Comparison of ENCODE assay signal across 23 mouse cellular contexts in genomic region chr3:58520286-58520685, GRCm38 (mm10). TPM values are rescaled to one million over a fixed set of nuclear protein-coding genes. Genes with fewer than 3 reads are reported as not detected.
DNase-seq lines count a peak whose midpoint lies in the region; ATAC-seq and TF ChIP-seq lines count a peak whose summit lies in the region.
"Had no signal": no experiment of that assay in that cellular context is flagged by ENCODE, and none has a peak within 500 bp of the region (broad histone marks: within the 10 kb centered on the region; RNA-seq: fewer than 3 reads in every experiment).

No protein-coding gene starts in this region.

- H3K4me1 ChIP-seq in liver, embryonic 16.5 days (ENCODE audit: control insufficient read depth, low read depth, low read length) = peaks cover 5% of the 10 kb centered on the region
- peaks cover 21% of the 10 kb centered on the region for H3K4me1 ChIP-seq in liver, embryonic 12.5 days
- H3K4me1 ChIP-seq in bone marrow, adult 2 months (ENCODE audit: control insufficient read depth, insufficient read depth, low read length) = peaks cover 7% of the 10 kb centered on the region
- H3K4me1 ChIP-seq in hindbrain, embryonic 13.5 days (replicated peaks) = peaks cover 14% of the 10 kb centered on the region

- no peak overlapping the region for H3K9ac ChIP-seq in liver, embryonic 16.5 days (ENCODE audit: low read depth, low read length)
- H3K9ac ChIP-seq in liver, embryonic 12.5 days = no peak overlapping the region
- no peak overlapping the region for H3K9ac ChIP-seq in hindbrain, embryonic 13.5 days
- H3K9ac ChIP-seq: forebrain, embryonic 12.5 days; liver, embryonic 14.5 days had no signal

- no peak overlapping the region for H3K27ac ChIP-seq in liver, embryonic 16.5 days (ENCODE audit: low read length)
- H3K27ac ChIP-seq in liver, embryonic 12.5 days = no peak overlapping the region
- H3K27ac ChIP-seq in bone marrow, adult 2 months (ENCODE audit: control insufficient read depth, insufficient read depth, low read depth, low read length, poor library complexity) = 0 out of 2 replicates have a peak overlapping the region, but pooled peaks have one; percentile 41
- no peak overlapping the region for H3K27ac ChIP-seq in hindbrain, embryonic 13.5 days
- H3K27ac ChIP-seq: forebrain, embryonic 12.5 days; heart, adult 2 months; hindbrain, embryonic 10.5 days; limb, embryonic 10.5 days; liver, embryonic 14.5 days had no signal

- H3K27me3 ChIP-seq in liver, embryonic 16.5 days (ENCODE audit: control insufficient read depth, insufficient read depth, low read depth, low read length) = no peaks in the 10 kb centered on the region
- no peaks in the 10 kb centered on the region for H3K27me3 ChIP-seq in liver, embryonic 12.5 days (replicated peaks)
- no peaks in the 10 kb centered on the region for H3K27me3 ChIP-seq in hindbrain, embryonic 13.5 days
- H3K27me3 ChIP-seq: forebrain, embryonic 12.5 days had no signal

- no peak overlapping the region for H3K4me2 ChIP-seq in liver, embryonic 16.5 days (ENCODE audit: low read depth, low read length)
- no peak overlapping the region for H3K4me2 ChIP-seq in liver, embryonic 12.5 days
- H3K4me2 ChIP-seq in hindbrain, embryonic 13.5 days = no peak overlapping the region
- H3K4me2 ChIP-seq: forebrain, embryonic 12.5 days had no signal

- DNase-seq in adrenal gland, adult 2 months = peak; percentile 30
- no peak for DNase-seq in adrenal gland, postnatal 14 days
- no peak for DNase-seq in cerebellum, adult 9-11 months
- DNase-seq: cerebellum, adult 11 months; cerebellum, postnatal 25 days; heart, adult 2 months; kidney, adult 8-10 months; kidney, postnatal 36 days; right cerebral cortex, postnatal 25 days; thymus, postnatal 25 days had no signal

- H3K9me3 ChIP-seq in liver, embryonic 16.5 days (replicated peaks; ENCODE audit: control insufficient read depth, low read length) = no peaks in the 10 kb centered on the region
- no peaks in the 10 kb centered on the region for H3K9me3 ChIP-seq in liver, embryonic 12.5 days (replicated peaks)
- no peaks in the 10 kb centered on the region for H3K9me3 ChIP-seq in hindbrain, embryonic 13.5 days
- H3K9me3 ChIP-seq: forebrain, embryonic 12.5 days; G1E; hindbrain, embryonic 10.5 days; limb, embryonic 10.5 days had no signal

- ATAC-seq in liver, embryonic 16.5 days (ENCODE audit: low read depth) = 0 out of 2 replicates have a peak, but pooled peaks have one; percentile 23
- no peak for ATAC-seq in liver, embryonic 12.5 days
- ATAC-seq in megakaryocyte progenitor cell, adult 5-6 weeks (replicated peaks; ENCODE audit: poor library complexity) = peak; percentile 45
- ATAC-seq in hindbrain, embryonic 13.5 days (ENCODE audit: low FRiP score) = no peak
- ATAC-seq: CD4-positive, CD25-positive, alpha-beta regulatory T cell, adult 4 months; lung, postnatal 0 days; midbrain, embryonic 16.5 days had no signal

- no peak for TF ChIP-seq CTCF in bone marrow, adult 2 months (IDR thresholded peaks at IDR 0.05; ENCODE audit: control insufficient read depth, insufficient read depth, low read length)

- no peak for TF ChIP-seq POLR2A in bone marrow, adult 2 months (IDR thresholded peaks at IDR 0.05; ENCODE audit: borderline replicate concordance, control insufficient read depth, low read depth, low read length)

- H3K4me3 ChIP-seq in liver, embryonic 16.5 days (ENCODE audit: low read depth, low read length) = no peak overlapping the region
- no peak overlapping the region for H3K4me3 ChIP-seq in liver, embryonic 12.5 days
- no peak overlapping the region for H3K4me3 ChIP-seq in bone marrow, adult 2 months (replicated peaks; ENCODE audit: control insufficient read depth, low read depth, low read length)
- no peak overlapping the region for H3K4me3 ChIP-seq in hindbrain, embryonic 13.5 days
- H3K4me3 ChIP-seq: forebrain, embryonic 12.5 days; heart, adult 2 months; hindbrain, embryonic 10.5 days; limb, embryonic 10.5 days had no signal

- 54% methylated on average over 6 of the region's 6 CpGs for WGBS in liver, embryonic 16.5 days (ENCODE audit: insufficient replicate concordance)
- 63% methylated on average over 6 of the region's 6 CpGs for WGBS in liver, embryonic 12.5 days (ENCODE audit: insufficient replicate concordance)
- WGBS in bone marrow, adult 2 months = 41% methylated on average over 6 of the region's 6 CpGs
- WGBS in hindbrain, embryonic 13.5 days = 90% methylated on average over 6 of the region's 6 CpGs

- H3K36me3 ChIP-seq in liver, embryonic 16.5 days (ENCODE audit: control insufficient read depth, insufficient read depth) = peaks cover 9% of the 10 kb centered on the region
- peaks cover 38% of the 10 kb centered on the region for H3K36me3 ChIP-seq in liver, embryonic 12.5 days
- H3K36me3 ChIP-seq in hindbrain, embryonic 13.5 days = peaks cover 26% of the 10 kb centered on the region

RNA-seq across cellular contexts. Expression of gene Eif2a, which starts 5.3 kb away (rescaled TPM):
- total RNA-seq in adrenal gland, adult 2 months (2021) = 10 to 100 TPM; 47.1 to 49.9 TPM
- 0.74 and 1.0 TPM in 2 replicates for polyA plus RNA-seq in adrenal gland, adult 2 months (2012; rRNA removed)
- total RNA-seq in adrenal gland, postnatal 14 days (2021) = 45.7 and 55.3 TPM in 2 replicates
- polyA plus RNA-seq in liver, embryonic 16.5 days (2015; fragmentation: Nextera tagmentation; extraction: Ambion mirVana) = 22.2 and 23.1 TPM in 2 replicates
- 40.0 and 41.1 TPM in 2 replicates for polyA plus RNA-seq in liver, embryonic 12.5 days (2016; fragmentation: Nextera tagmentation; extraction: Ambion mirVana)
- 21.5 and 34.5 TPM in 2 replicates for polyA plus RNA-seq in bone marrow, adult 2 months (2011; ENCODE audit: insufficient read depth, insufficient read length, low replicate concordance, missing spikeins)
- total RNA-seq in megakaryocyte progenitor cell, adult 5-6 weeks (2015) = 173 and 174 TPM in 2 replicates
- 94.7 and 102 TPM in 2 replicates for total RNA-seq in megakaryocyte progenitor cell, adult 5-6 weeks (2017)
- 41.9 and 44.7 TPM in 2 replicates for polyA plus RNA-seq in hindbrain, embryonic 13.5 days (2015; fragmentation: Nextera tagmentation; extraction: Ambion mirVana)

RNA-seq across cellular contexts. Expression of gene Serp1, which starts 5.4 kb away (rescaled TPM):
- 100 to 1,000 TPM in 1 of 2 experiments, 10 to 100 TPM in 1; 96.4 to 103 TPM for total RNA-seq in adrenal gland, adult 2 months (2021)
- 104 and 105 TPM in 2 replicates for polyA plus RNA-seq in adrenal gland, adult 2 months (2012; rRNA removed)
- 80.6 and 86.8 TPM in 2 replicates for total RNA-seq in adrenal gland, postnatal 14 days (2021)
- 104 and 105 TPM in 2 replicates for polyA plus RNA-seq in liver, embryonic 16.5 days (2015; fragmentation: Nextera tagmentation; extraction: Ambion mirVana)
- polyA plus RNA-seq in liver, embryonic 12.5 days (2016; fragmentation: Nextera tagmentation; extraction: Ambion mirVana) = 121 and 123 TPM in 2 replicates
- 23.7 and 30.7 TPM in 2 replicates for polyA plus RNA-seq in bone marrow, adult 2 months (2011; ENCODE audit: insufficient read depth, insufficient read length, low replicate concordance, missing spikeins)
- 130 and 146 TPM in 2 replicates for total RNA-seq in megakaryocyte progenitor cell, adult 5-6 weeks (2015)
- total RNA-seq in megakaryocyte progenitor cell, adult 5-6 weeks (2017) = 136 and 145 TPM in 2 replicates
- polyA plus RNA-seq in hindbrain, embryonic 13.5 days (2015; fragmentation: Nextera tagmentation; extraction: Ambion mirVana) = 73.7 and 79.9 TPM in 2 replicates

RNA-seq across cellular contexts. Expression of gene Selenot, which starts 56.1 kb away (rescaled TPM):
- 100 to 1,000 TPM; 125 to 149 TPM for total RNA-seq in adrenal gland, adult 2 months (2021)
- 23.5 and 26.2 TPM in 2 replicates for polyA plus RNA-seq in adrenal gland, adult 2 months (2012; rRNA removed)
- 117 and 125 TPM in 2 replicates for total RNA-seq in adrenal gland, postnatal 14 days (2021)
- polyA plus RNA-seq in liver, embryonic 16.5 days (2015; fragmentation: Nextera tagmentation; extraction: Ambion mirVana) = 9.7 and 11.7 TPM in 2 replicates
- 15.3 and 17.0 TPM in 2 replicates for polyA plus RNA-seq in liver, embryonic 12.5 days (2016; fragmentation: Nextera tagmentation; extraction: Ambion mirVana)
- 26.7 and 31.9 TPM in 2 replicates for polyA plus RNA-seq in bone marrow, adult 2 months (2011; ENCODE audit: insufficient read depth, insufficient read length, low replicate concordance, missing spikeins)
- 138 and 142 TPM in 2 replicates for total RNA-seq in megakaryocyte progenitor cell, adult 5-6 weeks (2015)
- 176 and 180 TPM in 2 replicates for total RNA-seq in megakaryocyte progenitor cell, adult 5-6 weeks (2017)
- polyA plus RNA-seq in hindbrain, embryonic 13.5 days (2015; fragmentation: Nextera tagmentation; extraction: Ambion mirVana) = 22.9 and 25.4 TPM in 2 replicates

Comparison
In these comparisons a context has a peak if more than half of its experiments do, and no peak if none do; other contexts are left out.
1. ATAC-seq: peak in liver, embryonic 16.5 days (single experiment) and megakaryocyte progenitor cell, adult 5-6 weeks (single experiment); none in liver, embryonic 12.5 days (single experiment) and hindbrain, embryonic 13.5 days (single experiment).
2. RNA of gene Eif2a, which starts 5.3 kb away (polyA plus RNA-seq): 41.9 to 44.7 TPM in hindbrain, embryonic 13.5 days, 40.0 to 41.1 TPM in liver, embryonic 12.5 days, 21.5 to 34.5 TPM in bone marrow, adult 2 months and 22.2 to 23.1 TPM in liver, embryonic 16.5 days; 0.74 to 1.0 TPM in adrenal gland, adult 2 months; every median in the first group is over 10 times any median in the second.